Mouse (Mus musculus): ENCODE results near the gene C1qtnf9. TPM values are rescaled to one million over a fixed set of nuclear protein-coding genes. Genes with fewer than 3 reads are reported as not detected.

The C1qtnf9 gene
- polyA plus RNA-seq, 3 experiments from 2014 or later, result 0.30 TPM; not detected in 2

DNA sequence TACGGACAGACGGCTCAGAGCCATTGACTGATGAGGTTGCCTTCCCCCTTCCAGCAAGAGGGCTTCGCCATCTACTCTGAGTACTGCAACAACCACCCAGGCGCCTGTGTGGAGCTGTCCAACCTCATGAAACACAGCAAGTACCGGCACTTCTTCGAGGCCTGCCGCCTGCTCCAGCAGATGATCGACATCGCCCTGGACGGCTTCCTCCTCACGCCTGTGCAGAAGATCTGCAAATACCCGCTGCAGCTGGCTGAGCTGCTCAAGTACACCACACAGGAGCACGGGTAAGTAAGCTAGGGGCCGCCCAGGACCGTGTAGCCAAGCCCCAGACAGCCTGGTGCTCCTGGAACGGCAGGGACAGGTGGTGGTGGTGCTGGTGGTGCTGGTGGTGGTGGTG is 16.4 kb upstream of the C1qtnf9 start:
- ATAC-seq, result no peak

DNA sequence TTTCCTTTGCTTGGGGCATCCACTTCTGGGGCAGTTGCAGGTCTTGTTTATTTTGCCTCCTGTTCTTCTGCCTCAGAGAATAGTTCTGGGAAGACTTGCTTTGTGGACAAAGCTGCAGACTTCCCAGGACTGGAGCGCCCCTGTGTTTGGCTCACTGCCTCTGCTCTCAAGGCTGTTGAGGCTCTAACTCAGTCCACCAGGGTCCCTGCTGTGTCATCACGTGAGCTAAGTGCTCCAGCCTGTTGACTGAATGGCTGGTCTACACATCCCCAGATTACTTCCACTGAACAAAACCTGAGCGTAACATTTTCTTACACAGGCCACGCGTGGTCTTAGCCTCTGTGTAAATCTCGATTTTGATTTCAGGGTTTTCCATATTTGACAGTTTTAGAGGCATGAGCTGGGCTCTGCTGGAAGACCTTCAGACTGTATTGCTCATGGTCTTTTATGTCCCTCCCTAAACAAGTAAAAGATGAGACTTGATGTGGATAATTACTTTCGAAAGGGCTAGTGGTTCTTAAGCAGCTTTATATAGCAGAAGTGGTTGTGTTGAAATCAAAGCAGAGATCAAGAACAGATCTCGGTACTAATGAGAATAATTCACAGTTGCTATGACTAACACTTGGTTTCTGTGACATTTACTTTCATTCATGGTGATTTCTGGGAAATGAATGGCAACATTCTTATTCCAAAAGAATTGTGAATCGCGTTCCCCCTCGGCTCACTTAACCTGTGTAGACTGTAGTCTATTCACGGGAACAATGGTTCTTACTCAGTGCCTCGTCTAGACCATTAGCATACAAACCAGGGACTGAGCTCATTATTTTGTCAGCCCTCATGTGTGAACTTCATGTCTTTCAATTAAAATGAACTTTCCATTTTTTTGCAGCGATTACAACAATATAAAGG is 14.8 kb upstream of the C1qtnf9 start:
- no peak for ATAC-seq

DNA sequence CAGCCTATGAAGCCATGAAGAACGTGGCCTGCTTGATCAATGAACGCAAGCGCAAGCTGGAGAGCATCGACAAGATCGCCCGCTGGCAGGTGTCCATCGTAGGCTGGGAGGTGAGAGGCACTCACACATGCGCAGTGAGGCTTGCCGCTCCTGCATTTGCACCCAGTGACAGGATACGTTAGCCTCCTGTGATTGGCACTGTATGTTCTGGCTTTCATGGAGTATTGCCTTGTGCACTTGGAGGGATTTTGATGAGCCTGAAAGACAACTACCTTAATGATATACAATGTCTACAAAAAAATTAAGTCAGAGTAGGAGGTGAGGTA is 14.2 kb upstream of the C1qtnf9 start:
- ATAC-seq, result no peak

DNA sequence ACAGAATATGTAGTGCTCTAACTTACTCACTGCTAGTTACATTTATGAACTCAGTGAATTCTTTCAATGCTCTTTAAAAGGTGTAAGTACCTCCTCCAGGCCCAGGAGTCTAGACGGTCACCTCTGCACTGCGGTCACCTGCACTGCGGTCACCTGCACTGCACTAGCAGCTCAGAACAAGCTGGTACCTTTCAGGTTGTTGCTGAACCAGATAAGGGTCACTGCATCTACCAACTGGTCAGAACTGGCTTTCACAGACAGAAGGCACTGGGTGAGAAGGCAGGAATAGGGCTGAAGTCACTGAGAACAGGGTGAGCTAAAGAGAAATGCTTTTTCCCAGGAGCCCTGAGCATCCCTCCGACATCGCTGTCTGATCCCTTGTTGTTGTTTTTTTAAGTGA is 13.3 kb upstream of the C1qtnf9 start:
- no peak for ATAC-seq

DNA sequence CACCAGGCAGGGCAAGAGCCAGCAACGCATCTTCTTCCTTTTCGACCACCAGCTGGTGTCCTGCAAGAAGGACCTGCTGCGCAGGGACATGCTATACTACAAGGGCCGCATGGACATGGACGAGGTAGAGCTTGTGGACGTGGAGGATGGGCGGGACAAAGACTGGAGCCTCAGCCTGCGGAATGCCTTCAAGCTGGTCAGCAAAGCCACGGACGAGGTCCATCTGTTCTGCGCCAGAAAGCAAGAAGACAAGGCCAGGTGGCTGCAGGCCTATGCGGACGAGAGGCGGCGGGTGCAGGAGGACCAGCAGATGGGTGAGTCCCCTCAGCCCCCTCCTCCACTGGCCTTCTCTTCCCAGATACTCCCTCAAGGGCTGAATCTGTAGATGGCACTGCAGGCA is 11.7 kb upstream of the C1qtnf9 start:
- ATAC-seq, result no peak

DNA sequence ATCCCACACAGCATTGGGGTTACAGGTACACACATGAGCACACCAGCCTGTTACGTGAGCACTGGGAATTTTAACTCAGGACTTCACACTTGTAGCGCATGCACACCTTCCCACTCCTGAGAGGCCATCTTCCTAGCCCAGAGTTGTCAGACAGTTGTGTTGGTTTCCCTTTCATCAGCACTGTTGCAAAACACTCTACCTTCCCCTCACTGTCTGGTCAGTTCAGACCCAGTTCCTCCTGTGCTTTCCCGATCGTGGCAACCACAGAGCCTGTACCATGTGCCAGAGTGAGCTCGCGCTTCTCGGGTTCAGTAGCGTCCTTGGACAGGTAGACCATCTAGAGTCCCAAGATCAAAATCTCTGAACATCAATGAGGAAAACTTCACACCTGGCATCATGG is 10.7 kb upstream of the C1qtnf9 start:
- no peak for ATAC-seq

DNA sequence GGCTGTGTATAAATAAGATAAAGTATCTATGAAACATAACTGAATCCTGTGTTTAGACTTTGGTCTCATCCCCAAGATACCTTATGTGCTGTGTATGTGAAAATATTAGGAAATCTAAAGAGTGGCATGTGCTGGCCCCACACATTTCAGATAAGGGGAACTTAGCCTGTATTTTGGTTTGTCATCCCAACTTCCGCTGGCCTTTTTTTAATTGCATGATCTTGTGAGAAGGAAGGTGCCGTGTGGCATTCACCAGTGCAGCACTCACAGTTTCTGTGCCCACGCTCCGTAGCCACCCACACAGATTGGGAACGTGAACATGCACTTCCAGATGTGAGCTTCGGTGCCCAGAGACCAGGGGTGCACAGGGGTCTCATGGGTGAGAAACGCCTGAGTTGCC is 10.2 kb upstream of the C1qtnf9 start:
- ATAC-seq, result no peak

DNA sequence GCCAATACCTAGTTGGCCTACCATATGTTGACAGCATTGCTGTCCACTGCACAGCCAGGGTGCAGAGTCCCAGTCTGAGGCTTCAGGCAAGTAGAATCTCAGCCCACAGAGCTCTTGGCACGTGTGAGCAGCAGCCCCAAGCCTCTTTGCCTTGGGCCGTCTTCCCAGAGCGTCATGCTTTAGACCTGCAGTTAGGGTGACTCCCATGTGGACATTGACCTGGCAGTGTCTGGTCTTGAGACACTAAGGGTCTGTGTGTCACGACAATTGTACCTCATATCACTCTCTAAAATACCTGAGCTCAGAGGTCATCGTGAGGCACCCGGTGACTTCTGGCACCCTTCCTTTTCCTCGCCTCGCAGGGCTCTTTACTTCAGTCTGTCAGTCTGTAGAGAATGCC is 8.8 kb upstream of the C1qtnf9 start:
- ATAC-seq, result no peak

DNA sequence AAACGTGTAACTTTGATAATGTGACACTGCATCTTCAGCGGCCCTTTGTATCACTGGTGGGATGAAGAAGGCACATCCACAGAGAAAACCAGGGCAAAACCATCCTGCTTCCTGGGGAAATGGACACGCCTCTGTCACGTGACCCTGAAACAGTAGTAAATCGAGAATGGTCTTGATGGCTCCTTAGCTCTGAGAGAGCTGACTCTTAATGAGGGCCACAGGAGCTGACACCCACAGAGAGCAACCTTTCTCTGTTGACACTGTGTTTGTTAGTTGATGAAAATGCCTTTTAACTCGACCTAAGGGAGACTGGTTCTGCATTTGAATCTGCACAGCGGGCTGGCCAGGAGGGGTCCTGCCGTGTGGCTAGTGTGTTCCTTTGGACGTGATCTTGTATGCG is 6.1 kb upstream of the C1qtnf9 start:
- no peak for ATAC-seq

DNA sequence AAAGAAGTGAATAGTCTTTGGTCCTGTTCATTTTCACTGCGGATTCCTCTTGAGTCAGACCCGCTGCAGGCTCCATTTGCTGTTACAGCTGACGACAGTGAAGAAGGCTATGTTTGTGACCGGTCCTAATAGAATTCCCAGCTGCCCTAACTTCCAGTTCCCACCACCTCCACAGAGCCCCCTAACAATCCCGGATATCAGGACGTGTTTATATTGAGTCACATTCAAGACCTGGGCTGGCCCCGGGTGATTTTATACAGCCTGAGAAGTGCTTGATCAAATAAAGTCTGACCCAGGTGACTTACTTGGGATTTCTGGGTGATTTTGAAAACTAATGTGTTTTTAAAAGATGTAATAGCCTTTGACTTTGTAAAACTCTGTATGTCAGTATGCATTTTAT is 5.2 kb upstream of the C1qtnf9 start:
- ATAC-seq, result no peak

DNA sequence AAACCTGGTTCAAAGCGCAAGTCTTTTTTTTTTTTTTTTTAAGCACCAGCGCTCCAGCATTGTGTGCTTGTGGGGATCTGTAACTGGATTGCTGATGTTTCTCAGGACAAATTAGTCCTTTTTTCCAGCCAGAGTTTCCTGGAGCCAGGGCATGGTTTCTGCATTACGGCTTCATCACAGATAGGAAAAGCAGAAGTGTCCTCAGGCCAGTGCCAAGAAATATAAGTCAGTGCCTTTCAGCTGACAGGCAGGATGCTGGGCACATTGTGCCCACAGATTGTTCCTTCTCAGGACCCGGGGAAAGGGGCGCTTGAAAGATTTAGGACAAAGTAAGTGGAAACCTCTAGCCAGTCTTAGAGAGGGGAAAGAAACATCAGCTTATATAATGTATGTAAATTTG is 4.2 kb upstream of the C1qtnf9 start:
- ATAC-seq, result no peak

DNA sequence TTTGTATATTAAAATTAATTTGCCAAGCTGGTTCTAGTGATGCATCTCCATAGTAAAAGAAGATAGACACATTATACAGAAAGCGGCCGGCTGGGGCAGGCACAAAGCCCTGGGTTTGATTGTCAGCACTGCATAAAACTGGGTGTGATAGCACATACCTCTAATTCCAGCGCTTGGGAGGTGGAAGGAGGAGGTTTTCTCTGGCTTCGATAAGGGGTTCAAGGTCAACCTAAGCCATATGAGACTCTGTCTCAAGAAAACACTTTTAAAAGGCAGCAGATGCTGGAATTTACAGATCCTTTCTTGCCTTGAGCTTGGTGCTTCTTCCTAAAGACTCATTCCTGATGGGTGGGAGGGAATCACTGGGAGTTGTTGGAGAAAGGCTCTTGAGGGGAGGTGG is 3.4 kb upstream of the C1qtnf9 start:
- ATAC-seq, result no peak

DNA sequence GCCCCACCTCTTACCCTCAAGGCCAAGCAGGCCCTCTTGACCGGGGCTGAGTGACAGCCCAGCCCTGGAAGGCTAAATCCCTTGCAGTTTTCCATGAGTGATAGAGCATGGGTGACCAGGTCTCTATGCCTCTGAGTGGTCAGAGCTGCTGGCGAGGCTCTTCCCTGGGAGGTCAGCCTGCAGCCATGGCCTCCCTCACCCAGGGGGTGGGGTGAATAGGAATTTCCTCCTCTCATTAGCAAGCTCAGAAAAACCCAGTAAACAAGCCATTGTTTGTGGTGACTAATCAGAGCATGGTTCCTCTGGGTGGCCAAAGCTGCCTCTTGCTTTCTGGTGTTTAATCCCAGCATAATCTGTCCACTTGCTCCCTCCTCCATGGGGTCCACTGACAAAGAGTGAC is 2.9 kb upstream of the C1qtnf9 start:
- no peak for ATAC-seq

DNA sequence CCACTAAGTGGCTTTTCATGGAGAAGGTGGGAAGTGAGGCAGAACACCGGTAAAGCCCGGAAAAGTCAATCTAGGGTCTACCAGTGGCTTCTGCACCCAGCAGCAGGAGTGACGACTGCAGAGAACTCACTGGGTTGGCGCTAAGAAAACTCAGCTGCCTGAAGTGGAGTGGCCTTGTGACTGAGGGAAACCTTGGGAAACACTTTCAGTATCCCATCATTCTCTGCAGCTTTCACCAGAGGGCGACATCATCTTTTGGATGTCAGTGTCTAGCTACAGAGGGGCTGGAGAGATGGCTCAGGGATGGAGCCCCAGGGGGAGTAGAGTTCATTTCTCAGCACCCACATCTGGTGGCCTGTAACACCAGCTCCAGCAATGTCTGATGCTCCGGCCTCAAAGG is 1.4 kb downstream of the C1qtnf9 start:
- ATAC-seq, result no peak

DNA sequence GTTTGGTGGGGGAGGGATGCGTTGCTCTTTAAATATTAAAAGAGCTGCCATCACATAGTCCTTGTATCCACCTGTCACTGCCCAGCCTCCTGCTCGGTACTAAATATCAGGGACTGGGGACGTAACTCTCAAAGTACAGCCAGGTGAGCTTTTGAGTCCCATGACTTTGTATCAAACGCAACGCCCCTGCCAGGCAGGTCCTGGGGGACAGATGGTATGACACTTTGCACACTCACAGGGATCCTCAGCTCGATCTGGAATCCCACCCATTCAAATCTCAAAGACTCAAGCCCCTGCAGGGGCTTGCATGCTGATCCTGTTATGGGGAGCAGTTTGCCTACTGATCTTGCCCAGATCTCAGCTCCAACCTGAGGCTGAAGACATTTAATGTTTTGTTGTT is 2.7 kb downstream of the C1qtnf9 start:
- no peak for ATAC-seq

DNA sequence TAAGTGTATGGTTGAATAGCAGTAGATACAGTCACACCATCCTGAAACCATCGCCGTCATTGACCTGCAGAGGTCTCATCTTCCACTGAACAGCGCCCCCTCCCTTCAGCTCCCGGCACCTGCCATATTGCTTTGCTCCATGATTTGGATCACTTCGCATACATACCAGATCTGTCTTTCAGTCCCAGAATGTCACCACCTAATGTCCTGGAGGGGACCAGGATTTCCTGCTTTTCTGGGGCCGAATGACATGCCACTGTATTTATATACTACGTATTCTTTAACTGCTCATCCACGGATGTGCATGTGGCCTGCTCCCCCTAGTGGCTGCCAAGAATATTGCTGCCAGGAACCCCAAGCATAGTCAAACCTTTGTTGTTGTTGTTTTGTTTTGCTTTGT is 3.1 kb downstream of the C1qtnf9 start:
- ATAC-seq, result peak; percentile 83

DNA sequence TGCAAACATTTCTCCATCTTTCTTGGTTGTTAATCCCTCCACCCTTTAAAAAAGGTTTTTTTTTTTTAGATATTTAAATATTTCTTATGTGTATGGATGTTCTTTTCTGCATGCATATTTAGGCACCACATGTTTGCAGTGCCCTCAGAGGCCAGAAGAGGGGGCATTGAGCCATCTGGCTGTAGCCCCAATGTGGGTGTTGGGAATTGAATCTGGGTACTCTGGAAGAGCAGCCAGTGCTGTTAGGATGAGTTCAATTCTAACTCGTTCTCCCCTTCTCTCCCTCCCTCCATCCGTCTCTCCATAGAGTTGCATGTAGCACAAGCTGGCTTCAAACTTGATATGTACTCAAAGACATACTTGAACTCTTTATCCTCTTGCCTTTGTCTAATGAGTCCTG is 5.5 kb downstream of the C1qtnf9 start:
- no peak for ATAC-seq

DNA sequence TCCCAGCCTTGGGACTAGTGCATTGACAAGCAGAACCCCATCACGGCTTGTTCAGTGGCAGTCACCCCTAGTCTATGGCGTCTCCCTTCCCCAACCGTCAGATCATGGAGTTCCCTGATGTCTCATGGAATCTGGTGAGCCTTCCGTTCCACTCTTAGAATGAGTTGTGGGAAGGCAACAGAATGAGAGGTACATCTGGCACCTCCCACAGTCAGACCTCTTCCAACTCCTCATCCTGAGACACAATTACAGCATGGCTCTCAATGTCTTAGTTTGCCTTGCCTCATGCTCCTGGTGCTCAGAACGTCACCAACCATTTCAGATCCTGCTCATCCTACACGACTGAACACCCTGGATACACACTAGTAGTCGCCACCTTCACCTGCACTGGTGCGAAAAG is 8.6 kb downstream of the C1qtnf9 start:
- no peak for ATAC-seq

DNA sequence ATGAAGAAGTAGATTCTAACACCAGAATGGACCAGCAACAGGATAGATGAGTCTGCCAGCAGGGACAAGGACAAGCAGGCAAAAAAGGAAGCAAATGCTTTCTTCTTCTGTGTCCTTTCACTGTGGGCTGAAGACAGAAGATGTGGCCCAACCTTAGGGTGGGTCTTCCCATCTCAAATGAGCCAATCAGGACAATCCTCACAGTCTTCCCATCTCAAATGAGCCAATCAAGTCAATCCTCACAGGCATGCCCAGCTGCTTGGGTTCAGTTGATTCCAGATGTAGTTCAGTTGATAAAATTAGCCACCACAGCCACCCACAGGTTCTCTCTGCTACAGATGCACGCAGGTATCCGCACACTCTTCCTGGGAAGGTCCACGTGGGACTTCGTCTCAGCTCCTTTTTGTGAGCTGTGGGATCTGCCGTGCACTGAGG is 9.6 kb downstream of the C1qtnf9 start:
- no peak for ATAC-seq

DNA sequence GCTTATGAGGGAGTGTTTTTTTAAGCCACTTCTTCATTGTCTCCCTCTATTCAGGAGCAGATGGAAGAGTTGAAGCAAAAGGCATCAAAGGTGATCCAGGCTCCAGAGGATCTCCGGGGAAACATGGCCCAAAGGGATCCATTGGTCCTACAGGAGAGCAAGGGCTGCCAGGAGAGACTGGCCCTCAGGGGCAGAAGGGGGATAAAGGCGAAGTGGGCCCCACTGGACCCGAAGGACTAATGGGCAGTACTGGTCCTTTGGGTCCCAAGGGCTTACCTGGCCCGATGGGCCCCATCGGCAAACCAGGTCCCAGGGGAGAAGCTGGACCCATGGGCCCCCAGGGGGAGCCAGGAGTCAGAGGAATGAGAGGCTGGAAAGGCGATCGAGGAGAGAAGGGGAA is 11.3 kb downstream of the C1qtnf9 start:
- no peak for ATAC-seq

DNA sequence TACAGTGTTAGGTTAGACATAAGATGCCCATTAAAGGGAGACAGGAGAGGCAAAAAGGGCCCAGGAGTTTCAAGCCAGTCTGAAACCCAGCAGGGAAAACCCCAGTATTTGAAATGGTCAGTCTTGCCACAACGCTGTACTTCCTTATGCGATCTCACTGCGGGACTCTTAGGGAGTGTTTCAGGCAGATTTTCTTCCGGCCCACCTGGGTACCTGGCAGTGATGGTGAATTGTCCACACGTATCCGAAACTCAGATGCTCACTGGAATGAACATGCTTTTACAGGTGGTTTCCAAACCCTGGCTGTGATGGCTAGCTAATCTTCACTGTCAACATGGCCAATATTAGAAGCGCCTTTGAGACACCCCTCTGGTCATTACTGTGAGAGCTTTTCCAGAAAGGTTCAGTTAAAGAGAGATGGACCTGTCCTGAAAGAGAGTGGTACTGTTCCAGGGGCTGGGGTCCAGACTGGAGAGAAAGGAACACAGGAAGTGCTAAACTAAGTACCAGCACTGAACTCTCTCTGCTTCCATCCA is 14.3 kb downstream of the C1qtnf9 start:
- no peak for ATAC-seq

DNA sequence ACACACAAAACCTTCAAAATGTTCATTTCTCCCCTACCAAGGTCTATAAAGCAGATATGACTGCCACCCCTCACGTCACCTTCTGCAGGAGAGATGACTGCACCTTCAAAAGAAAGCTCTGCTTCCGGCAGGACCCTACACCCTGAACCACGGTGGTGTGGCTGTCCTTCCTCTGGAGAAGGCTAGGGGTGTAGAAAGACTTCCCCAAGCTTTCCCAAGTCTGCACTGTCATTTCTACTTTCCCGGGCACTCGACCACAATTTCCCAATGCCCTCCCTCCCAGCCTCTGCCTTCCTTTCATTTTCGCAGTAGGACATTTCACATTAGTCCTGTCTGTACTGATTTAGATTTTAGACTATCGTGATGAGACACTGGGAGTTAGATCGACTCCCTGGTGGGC is 15.3 kb downstream of the C1qtnf9 start:
- no peak for ATAC-seq

DNA sequence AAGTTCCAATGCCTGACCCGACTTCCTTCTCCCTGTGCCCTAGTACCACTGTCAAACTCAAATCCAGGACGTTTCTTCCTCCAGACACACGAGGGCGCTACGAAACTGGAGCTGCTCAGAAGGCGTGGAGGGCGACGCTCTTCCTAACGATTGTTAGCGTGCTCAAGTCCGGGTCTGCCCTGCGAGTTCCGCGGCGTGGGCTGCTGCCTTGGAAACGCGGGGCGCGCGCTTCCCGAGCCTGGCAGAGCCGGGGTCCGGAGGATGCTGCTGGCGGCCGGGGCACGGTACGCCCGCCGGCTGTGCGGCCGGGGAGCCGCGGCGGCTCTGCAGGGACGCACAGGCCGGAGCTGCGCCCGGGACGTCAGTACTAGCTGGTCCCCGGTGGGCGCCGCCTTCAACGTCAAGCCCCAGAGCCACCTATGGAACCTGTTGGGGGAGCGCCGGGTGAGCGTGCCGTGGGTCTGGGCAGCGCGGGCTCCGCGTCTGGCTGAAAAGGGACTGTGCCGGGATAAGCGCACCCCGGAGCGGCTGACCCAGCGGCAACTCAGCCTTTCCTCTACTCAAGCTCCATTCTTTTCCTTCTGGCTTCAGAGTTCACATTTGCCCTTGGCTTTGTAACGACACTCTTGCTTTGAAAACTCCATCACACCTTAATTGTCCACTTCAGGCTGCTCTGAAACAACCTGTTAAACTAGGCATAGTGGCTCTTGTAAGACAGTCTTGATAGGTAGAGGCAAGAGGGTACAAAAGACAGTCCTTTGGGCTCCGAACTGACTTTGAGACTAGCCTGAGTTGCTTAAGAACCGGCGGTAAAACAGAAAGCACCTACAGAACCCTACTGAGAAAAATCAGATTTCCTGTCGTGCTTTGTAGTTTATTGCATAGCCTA is 16.7 kb downstream of the C1qtnf9 start, which contains the start of gene Mipep:
TSS of gene Mipep (plus strand) at position 147 of the 889 bp plus-strand sequence.
- ATAC-seq, result peak; percentile 93

DNA sequence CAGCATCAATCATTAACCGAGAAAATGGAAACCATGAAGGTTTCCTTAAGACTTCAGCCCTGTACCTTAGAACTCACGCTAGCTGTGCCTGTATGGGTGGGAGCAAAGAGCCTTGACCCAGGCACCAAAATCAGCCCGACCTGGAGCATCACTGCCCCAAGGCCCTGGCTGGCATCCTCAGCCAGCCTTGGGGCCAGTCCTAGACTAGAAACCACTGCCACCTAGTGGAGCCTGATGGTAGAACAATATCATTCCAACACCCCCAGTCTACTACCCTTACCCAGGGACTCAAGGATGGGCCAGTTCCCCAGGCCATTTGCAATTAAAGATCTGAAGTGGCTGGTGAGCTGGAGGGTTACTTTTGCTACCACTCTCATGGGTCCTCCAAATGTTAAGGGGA is 22.2 kb downstream of the C1qtnf9 start:
- ATAC-seq, result peak; percentile 67

All from inflammation-experienced regulatory T-cells, adult 6 months (primary cell).